Mouse (Mus musculus) retina, adult 2 months (tissue): Measurements from ENCODE around the gene Ms4a10.

ENCODE experiments used
- DNase-seq: peaks from one replicate; pipeline ENCODE4 v3.0.0-alpha.2; 2012; ENCODE audit warnings: low read depth, low spot score

The Ms4a10 gene

GRCm38 (mm10) chr19:10974238-10974865 lies at the start of gene Ms4a10:
Ms4a10 (minus strand) TSS chr19:10974670.
- DNase-seq: no peak

DNA sequence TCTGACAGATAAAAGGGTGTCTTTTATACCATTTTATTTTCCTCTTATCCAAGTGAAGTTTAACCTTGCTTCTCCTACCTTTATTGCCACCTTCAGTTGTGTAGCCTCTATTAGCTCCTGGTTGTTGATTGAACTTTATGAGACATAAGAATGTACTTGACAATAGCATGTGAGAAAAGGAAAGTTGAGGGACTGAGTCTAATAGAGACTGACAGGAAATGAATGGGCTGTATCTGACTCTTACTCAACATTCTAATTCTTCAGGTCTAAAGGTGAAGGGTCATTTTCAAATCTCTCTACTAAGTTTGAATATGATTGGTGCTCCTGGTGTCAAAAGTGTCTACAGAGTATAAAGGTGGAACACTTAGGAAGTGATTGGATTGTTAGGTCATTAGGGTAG lies 47.9 kb upstream of the Ms4a10 start:
- no peak for DNase-seq

DNA sequence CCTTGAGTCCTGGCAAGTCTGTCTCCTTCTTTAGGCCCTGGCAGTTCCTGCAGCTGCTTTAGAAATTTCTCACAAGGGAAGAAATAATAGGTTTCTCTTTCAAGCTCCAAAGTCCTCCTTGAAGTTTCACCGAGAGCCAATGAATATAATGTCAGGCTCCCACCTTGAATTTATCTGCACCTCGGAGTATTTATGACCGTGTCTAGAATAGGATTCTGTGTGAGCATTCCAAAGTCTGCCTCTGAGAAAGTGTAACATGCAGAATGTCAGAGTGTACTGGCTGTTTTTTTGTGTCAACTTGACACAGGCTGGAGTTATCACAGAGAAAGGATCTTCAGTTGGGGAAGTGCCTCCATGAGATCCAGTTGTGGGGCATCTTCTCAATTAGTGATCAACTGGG lies 43.4 kb upstream of the Ms4a10 start, which contains the start of gene Ms4a18:
Gene Ms4a18 (minus strand): TSS at position 141 of the 400 bp plus-strand sequence.
- no peak for DNase-seq

- no peak for DNase-seq
Measured at GRCm38 (mm10) chr19:11017251-11017650, 42.8 kb upstream of the Ms4a10 start.

DNA sequence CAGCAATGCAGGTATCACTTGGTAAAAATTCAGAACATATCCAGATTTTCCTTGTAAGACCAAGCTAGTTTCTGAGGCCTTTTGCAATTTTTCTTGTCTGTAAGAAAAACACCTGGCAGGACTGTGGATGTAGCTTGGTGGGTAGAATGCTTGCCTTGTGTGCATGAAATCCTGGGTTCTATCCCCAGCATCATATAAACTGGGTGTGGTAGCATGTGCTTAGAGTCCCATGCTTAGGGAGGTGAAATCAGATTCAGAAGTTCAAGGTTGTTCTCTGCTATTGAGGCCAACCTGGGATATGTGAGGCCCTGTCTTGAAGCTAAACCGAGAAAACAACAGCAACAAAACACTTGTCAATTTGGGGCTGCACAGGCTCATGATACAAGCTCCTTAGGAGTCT lies 41.5 kb upstream of the Ms4a10 start:
- no peak for DNase-seq

GRCm38 (mm10) chr19:11015468-11015867 lies 41.0 kb upstream of the Ms4a10 start:
- no peak for DNase-seq

DNA sequence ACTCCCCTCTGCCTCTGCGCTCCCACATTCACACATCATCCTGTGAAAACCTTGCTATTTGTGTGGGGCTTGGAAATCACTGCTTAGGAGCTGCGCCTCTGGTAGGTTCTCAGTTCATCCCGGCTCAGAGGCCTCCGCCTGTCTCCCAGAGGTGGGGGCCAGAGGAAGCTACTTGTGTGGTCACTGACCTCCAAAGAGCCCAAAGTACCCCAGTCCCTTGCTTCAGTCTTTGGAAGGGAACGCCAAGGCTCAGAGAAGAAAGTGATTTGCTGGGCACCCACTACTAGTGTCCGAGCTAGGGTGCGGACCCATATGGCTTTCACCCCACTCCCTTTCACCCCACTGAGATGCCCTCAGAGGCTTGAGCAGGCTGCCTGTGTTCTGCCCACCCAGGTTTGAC lies 18.7 kb upstream of the Ms4a10 start, which contains the start of gene Ms4a15:
Gene Ms4a15 (minus strand): TSS at position 101 of the 400 bp plus-strand sequence.
- DNase-seq: no peak

- no peak for DNase-seq
Measured at GRCm38 (mm10) chr19:10991911-10992310, 17.4 kb upstream of the Ms4a10 start.

DNA sequence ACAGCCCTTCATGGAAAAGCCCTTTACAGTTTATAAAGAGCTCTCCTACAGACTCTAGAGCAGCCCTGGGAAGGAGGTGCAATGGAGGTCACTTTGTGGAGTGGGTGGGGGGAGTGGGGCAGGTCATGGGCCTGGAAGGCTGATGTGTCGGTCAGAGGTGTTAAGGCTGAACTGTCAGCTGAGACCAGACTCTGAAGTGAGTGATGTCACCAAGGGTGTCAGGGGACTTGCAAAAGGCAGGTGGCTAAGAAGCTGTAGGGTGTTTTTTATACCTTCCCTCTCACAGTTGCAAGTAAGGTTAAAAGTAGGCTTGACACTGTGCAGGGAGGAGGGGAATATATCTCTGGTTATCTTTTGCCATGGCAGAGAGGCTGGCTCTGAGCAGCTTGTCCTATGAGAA lies 16.3 kb upstream of the Ms4a10 start:
- DNase-seq: no peak

DNA sequence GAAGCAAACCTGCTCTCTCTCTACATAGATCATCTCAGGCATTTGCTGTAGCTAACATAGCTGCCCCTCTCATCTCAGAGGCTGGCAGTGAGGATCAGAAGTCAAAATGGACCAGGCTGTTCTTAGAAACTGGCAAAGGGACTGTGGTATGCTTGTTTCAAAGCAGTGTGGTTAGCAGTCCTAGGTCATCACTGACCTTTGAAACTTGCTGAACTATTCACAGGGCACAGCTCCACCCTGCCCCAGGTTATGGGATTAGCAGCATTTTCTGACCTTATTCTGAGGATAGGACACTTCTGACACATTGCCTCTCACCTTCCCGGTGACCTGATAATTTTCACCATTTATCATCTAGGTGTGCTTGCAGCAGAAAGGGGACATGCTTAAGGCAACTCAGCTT lies 14.1 kb upstream of the Ms4a10 start:
- no peak for DNase-seq

GRCm38 (mm10) chr19:10985889-10986288 lies 11.4 kb upstream of the Ms4a10 start:
- DNase-seq: no peak

DNA sequence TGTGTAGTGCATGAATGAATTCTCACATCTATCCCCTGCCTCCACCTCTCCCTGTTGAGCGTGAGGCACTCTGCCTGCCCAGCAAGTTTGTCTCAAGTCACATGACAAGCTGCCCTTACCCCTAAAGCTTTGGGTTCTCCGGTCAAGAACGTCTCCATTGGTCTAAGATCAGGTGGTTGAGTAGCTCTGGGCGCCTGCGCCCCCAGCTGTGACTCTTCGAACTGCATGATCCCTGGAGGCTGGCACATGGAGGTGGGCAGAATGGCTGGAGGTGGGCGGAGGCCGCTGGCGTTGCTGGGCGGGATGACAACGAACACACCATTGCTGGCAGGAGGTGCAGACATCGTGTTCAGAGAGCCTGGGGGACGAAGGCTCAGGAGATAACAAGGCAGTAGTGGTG lies 10.1 kb upstream of the Ms4a10 start:
- no peak for DNase-seq

- no peak for DNase-seq
Measured at GRCm38 (mm10) chr19:10983146-10983545, 8.7 kb upstream of the Ms4a10 start.

DNA sequence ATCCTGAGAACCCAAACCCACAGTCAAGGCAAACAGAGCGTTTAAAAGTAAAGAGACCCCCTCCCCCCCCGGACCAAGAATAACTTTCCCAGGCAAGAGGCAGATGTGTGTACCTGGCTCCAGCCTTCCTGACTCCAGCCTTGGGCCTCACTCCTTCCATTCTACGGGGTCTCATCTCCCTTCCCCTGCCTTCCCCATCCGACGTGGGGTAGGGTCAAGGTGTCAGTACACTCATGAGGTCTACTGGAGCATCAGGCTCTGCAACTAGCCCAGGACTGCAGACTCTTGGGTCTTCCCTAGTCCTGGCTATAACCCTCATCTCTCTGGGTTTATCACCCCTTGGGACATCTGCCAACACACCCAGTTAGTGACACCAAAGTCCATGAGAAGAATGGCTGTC lies 5.7 kb upstream of the Ms4a10 start:
- no peak for DNase-seq

GRCm38 (mm10) chr19:10979184-10980168 lies 5.0 kb upstream of the Ms4a10 start:
- DNase-seq: no peak

DNA sequence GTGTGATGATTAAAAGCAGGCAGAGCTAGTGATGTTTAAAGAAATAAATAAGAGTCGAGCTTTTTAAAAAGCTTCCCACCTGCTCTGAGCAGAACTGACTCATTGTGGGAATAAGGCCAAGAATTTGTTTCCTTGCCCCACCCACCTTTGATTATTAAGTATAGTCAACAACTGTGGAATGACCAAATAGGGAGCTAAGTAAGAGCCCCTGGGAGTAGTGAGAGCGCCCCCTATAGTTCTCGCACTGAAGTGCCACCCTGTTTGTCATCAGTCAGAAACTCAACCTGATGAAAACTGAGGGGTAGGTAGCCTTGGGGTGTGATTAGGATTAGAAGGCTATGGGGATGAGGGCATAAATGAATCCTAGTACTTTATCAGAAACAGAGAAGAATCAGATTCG lies 1.8 kb upstream of the Ms4a10 start:
- DNase-seq: no peak

DNA sequence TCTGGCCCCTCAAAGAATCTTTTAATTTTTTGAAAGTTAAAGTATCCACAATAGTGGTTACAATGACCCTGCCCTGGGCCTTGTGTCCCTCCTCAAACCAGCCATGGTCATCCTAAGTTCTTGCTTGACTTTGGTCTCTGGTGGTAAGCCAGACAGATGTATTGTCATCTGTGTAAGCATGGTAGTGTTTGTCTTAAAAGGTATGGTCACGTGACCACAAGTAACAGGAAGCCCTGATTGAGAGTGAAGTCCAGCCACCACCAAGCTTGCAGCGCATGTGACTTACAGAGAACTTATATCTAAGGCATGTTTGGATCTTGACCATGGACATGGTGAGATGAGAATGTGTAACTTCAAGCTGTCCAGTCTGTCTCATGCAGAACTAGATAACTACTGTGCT lies 717 bp upstream of the Ms4a10 start:
- no peak for DNase-seq

GRCm38 (mm10) chr19:10973187-10973586 lies 1.3 kb downstream of the Ms4a10 start:
- no peak for DNase-seq

DNA sequence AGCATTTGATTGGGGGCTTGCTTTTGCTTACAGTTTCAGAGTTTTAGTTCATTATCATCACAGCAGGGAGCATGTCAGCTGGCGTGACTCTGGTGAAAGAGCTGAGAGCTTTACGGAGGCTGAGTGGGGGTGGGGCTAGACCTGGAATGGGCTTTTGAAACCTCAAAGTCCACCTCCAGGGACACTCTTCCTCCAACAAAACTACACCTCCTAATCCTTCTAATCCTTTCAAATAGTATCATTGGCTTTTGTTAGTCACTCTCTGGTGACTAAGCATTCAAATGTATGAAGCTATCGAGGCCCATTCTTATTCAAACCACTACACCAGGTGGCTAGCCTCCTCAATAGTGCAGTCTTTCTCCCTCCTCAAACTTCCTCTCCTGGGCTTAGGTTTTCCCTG lies 1.8 kb downstream of the Ms4a10 start:
- DNase-seq: no peak

- no peak for DNase-seq
Measured at GRCm38 (mm10) chr19:10970457-10970856, 4.0 kb downstream of the Ms4a10 start.

DNA sequence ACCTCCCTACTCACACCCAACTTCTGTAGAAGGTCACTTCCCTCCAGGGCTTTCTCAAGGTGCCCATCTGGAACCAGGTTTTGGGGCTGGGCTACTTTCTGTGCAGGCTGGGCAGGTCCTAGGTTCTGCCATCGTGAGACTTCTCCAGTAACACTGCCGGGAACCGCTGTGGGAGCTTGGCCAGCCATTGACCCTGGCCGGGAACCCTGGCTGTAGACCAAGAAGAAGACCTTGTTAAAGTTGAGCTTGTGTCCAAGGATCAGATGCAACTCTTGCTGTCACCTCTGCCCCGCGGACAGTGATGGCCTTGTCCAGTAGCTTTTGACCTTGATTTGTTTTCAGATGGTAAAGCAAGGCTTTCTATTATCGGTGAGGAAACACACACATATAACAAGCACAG lies 5.9 kb downstream of the Ms4a10 start:
- DNase-seq: no peak

- no peak for DNase-seq
Measured at GRCm38 (mm10) chr19:10965721-10966120, 8.7 kb downstream of the Ms4a10 start.

DNA sequence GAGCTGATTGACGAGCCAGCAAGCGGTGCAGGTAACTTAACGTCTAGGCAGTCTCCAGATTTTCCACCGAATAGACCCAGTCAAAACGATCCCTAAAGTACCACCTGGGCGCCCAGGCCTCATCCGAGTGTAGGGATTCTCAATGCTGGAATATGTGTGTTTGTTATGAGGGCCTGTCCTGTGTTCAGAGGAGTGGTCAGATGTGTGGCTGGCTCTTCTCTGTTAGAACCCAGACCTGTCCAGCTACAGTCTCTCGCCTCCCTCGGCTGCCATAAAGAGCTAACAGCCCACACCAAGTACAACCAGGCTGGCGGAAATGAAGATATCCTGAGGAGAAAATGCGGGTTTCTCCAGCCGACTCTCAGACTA lies 14.5 kb downstream of the Ms4a10 start:
- no peak for DNase-seq
